Mouse (Mus musculus) lung, adult 2 months (tissue): ENCODE measurements around the gene Smarcd1. TPM values are rescaled to one million over a fixed set of nuclear protein-coding genes. Genes with fewer than 3 reads are reported as not detected.

ENCODE experiments used
- DNase-seq: peaks from one replicate; pipeline ENCODE4 v3.0.0; 2022
- H3K4me1 ChIP-seq: fragments of 200-500 bp; 2 replicates; pipeline ENCODE4 v1.6.1; 2011; ENCODE audit warnings: low read length; ENCODE audit not compliant: control insufficient read depth, insufficient read depth
- H3K4me3 ChIP-seq: fragments of 200-500 bp; replicated peaks from 2 replicates; pipeline ENCODE3; 2011; ENCODE audit warnings: low read depth, mild to moderate bottlenecking, control low read depth, low read length; ENCODE audit errors: extremely low read depth
- CTCF ChIP-seq: fragments of 200-500 bp; IDR thresholded peaks from 2 replicates; pipeline ENCODE4 v1.5.1; 2011; ENCODE audit warnings: mild to moderate bottlenecking, low read length, control low read depth; ENCODE audit not compliant: insufficient read depth
- POLR2A ChIP-seq: fragments of 200-500 bp; IDR thresholded peaks from 2 replicates; pipeline ENCODE4 v1.6.1; 2011; ENCODE audit warnings: low read depth, mild to moderate bottlenecking, control low read depth, low read length, borderline replicate concordance; ENCODE audit errors: extremely low read depth
- WGBS: fragments of 180-500 bp; shearing (Covaris S2); methylation state at CpG from one replicate; pipeline ENCODE4 v1.1.7; 2018; 5-methylcytosine and 5-hydroxymethylcytosine counted together
- polyA plus RNA-seq: library from polyadenylated mRNA; depleted of rRNA; stranded (reverse); fragments of >200 nt; gene quantifications from 2 replicates; pipeline ENCODE4 v1.2.3, GENCODE M21; 2012

Smarcd1 gene
- polyA plus RNA-seq, 1 experiment, result 38.0 TPM

GRCm38 (mm10) chr15:99713569-99713968 lies 11.6 kb downstream of the Smarcd1 start:
- WGBS, result 90% methylated on average over 3 of the region's 3 CpGs
- TF ChIP-seq CTCF (no peak), POLR2A (no peak)
- DNase-seq, result no peak
- no peak overlapping the region for H3K4me3 ChIP-seq
- no peaks in the 10 kb centered on the region for H3K4me1 ChIP-seq

GRCm38 (mm10) chr15:99714206-99714605 lies 12.3 kb downstream of the Smarcd1 start:
- TF ChIP-seq CTCF (no peak), POLR2A (no peak)
- Histone ChIP-seq H3K4me1 (no peaks in the 10 kb centered on the region), H3K4me3 (no peak overlapping the region)
- WGBS, result 64% methylated on average over 4 of the region's 4 CpGs
- no peak for DNase-seq

GRCm38 (mm10) chr15:99714858-99715257 lies 12.9 kb downstream of the Smarcd1 start:
- DNase-seq, result peak; percentile 75
- no peak for TF ChIP-seq POLR2A
- peak; percentile 95 for TF ChIP-seq CTCF
- Histone ChIP-seq H3K4me1 (no peaks in the 10 kb centered on the region), H3K4me3 (no peak overlapping the region)
- WGBS, result 44% methylated on average over 7 of the region's 7 CpGs

- TF ChIP-seq POLR2A, result no peak
- TF ChIP-seq CTCF, result no peak
- 68% methylated on average over 13 of the region's 13 CpGs for WGBS
- Histone ChIP-seq H3K4me1 (no peaks in the 10 kb centered on the region), H3K4me3 (no peak overlapping the region)
- no peak for DNase-seq
Observed at GRCm38 (mm10) chr15:99715361-99715865, 13.5 kb downstream of the Smarcd1 start.

- no peak for TF ChIP-seq CTCF
- TF ChIP-seq POLR2A, result no peak
- Histone ChIP-seq H3K4me1 (no peaks in the 10 kb centered on the region), H3K4me3 (no peak overlapping the region)
- WGBS, result 61% methylated on average over 11 of the region's 11 CpGs
- no peak for DNase-seq
Observed at GRCm38 (mm10) chr15:99715982-99716746, 14.2 kb downstream of the Smarcd1 start.

GRCm38 (mm10) chr15:99716814-99717213 lies 14.9 kb downstream of the Smarcd1 start:
- no peak for DNase-seq
- TF ChIP-seq CTCF, result no peak
- TF ChIP-seq POLR2A, result no peak
- WGBS, result 92% methylated on average over 12 of the region's 12 CpGs
- no peaks in the 10 kb centered on the region for H3K4me1 ChIP-seq
- no peak overlapping the region for H3K4me3 ChIP-seq

GRCm38 (mm10) chr15:99717386-99718334 lies 15.7 kb downstream of the Smarcd1 start, which contains the start of gene Gpd1:
Gene Gpd1 (plus strand): TSS chr15:99717515.
- H3K4me1 ChIP-seq, result no peaks in the 10 kb centered on the region
- 37% methylated on average over 26 of the region's 26 CpGs for WGBS
- H3K4me3 ChIP-seq, result peak within 1 kb of the TSS; percentile 49
- peak; percentile 70; the same call in 1 of the 2 replicates for TF ChIP-seq POLR2A
- no peak for TF ChIP-seq CTCF
- peak; percentile 63 for DNase-seq

GRCm38 (mm10) chr15:99718461-99719021 lies 16.6 kb downstream of the Smarcd1 start:
- DNase-seq, result no peak
- Histone ChIP-seq H3K4me1 (peaks cover 7% of the 10 kb centered on the region; the same call in 1 of the 2 replicates), H3K4me3 (no peak overlapping the region)
- no peak for TF ChIP-seq CTCF
- no peak for TF ChIP-seq POLR2A
- 76% methylated on average over 9 of the region's 9 CpGs for WGBS

- peaks cover 13% of the 10 kb centered on the region for H3K4me1 ChIP-seq
- no peak for TF ChIP-seq POLR2A
- whole genome bisulfite sequencing, result 72% methylated on average over 8 of the region's 8 CpGs
- no peak for DNase-seq
- no peak overlapping the region for H3K4me3 ChIP-seq
Observed at GRCm38 (mm10) chr15:99719865-99720264, 17.9 kb downstream of the Smarcd1 start.
